Mouse (Mus musculus): ENCODE measurements at regions not wholly inside any gene's neighbourhood (a gene's known extent, or its start where the extent isn't known, plus 50 kb on each side); places are given as distances from the start of the nearest gene placed in this dataset.

DNA sequence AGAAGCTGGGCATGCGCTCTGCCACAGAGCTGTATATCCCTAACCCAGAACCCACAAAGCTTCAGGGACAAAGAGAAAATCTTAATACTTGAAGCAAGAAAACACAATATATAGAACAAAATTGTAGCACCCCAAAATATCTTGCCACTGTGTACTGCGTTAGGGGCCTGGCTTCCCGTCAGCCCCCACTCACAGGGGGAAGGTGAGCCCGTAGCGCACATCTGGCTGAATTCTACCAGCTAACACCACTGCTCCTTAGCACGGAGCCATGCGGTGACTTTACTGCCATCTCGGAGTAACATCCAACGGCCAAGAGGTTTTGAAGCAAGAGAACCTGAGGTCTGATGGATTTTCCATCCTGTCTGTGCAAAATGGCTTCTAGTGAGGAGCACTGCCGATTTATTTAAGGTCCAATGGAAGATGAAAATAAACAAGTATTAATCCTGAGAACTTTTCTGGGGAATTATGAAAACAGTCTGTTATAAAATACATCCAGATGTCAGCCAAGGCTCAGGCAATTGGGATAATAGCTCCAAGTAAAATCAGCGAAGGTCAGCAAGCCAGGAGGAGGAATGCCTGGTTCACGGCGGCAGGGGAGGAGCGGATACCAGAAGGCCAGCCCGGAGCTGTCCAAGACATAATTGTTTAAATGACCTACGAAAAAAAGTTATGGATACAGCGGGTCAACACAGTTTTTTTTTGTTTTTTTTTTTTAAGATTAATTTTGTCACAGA lies 170.0 kb upstream of the Zfp637 start:
- no peak overlapping the region for H3K27ac ChIP-seq
- H3K4me3 ChIP-seq (ENCODE audit: inconsistent target) = no peak overlapping the region
- WGBS (ENCODE audit: missing documents) = 96% methylated on average over 17 of the region's 17 CpGs
- no peaks in the 10 kb centered on the region for H3K36me3 ChIP-seq (ENCODE audit: inconsistent target)
- H3K79me2 ChIP-seq (ENCODE audit: inconsistent target) = no peaks in the 10 kb centered on the region

DNA sequence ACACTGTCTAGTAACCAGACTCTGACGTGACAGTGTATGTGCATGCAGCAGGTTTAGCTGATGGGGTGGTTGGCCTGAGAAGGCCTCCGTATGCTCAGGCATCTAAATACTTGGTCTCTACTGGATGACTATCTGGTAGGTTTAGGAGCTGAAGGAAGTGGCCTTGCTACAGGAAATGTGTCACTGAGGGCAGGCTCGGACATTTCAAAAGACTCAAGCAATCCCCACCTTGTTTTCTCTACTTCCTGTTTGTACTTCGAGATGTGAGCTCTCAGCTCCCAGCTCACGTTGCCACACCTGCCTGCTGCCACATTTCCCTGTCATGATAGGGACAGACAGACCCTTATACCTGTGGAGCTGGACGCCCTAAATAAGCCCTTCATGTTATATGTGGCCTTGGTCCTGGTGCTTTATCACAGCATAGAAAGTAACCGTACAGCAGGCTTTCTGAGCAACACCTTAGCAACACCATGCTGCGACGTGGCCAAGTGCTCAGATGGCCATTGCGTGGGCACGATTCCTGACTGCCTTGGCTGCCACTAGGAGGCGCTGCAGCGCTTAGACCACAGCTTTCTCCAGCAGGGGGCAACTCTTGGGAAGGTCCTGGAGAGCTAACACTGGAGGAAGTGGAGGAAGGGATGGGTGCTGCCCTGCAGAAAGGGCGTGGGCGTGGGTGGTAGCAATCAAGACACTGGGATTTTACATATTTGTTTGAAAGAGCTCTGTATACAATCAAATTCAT lies 165.8 kb upstream of the Zfp637 start:
- no peak overlapping the region for H3K27ac ChIP-seq
- no peaks in the 10 kb centered on the region for H3K79me2 ChIP-seq (ENCODE audit: inconsistent target)
- 41% methylated on average over 15 of the region's 15 CpGs for WGBS (ENCODE audit: missing documents)
- no peaks in the 10 kb centered on the region for H3K36me3 ChIP-seq (ENCODE audit: inconsistent target)
- no peak overlapping the region for H3K4me3 ChIP-seq (ENCODE audit: inconsistent target)

DNA sequence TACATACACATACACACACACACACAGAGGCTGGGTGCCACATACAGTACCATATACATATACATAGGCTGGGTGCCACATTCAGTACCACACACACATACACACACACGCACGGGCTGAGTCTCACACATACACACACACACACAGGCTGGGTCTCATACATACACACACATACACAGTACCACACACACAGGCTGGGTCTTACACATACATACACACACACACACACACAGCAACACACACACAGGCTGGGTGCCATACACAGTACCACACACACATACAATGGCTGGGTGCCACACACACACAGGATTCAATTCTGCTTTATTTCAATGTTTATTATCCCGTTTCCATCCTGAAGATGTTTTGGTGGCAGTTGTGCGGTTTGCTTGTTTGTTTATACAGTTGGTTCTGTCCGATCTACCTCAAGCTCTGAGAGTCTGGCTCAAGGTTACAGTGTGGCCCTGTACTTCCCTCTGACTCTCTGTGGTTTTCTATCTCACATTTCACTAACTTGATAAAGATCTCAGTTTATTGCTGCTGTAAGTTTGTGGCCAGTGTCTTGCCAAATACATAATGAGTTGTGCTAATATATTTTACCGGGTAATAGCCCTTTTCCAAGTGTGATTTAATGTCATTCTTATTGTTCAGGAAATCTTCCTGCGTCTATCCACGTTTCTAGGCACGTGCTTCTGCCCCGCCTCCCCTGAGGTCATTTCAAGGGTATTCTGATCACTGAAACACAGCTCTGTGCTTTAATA lies 164.7 kb upstream of the Zfp637 start:
- Histone ChIP-seq H3K79me2 (ENCODE audit: inconsistent target) (no peaks in the 10 kb centered on the region), H3K27ac (no peak overlapping the region), H3K4me3 (ENCODE audit: inconsistent target) (no peak overlapping the region), H3K36me3 (ENCODE audit: inconsistent target) (no peaks in the 10 kb centered on the region)
- 25% methylated on average over 10 of the region's 10 CpGs for WGBS (ENCODE audit: missing documents)

DNA sequence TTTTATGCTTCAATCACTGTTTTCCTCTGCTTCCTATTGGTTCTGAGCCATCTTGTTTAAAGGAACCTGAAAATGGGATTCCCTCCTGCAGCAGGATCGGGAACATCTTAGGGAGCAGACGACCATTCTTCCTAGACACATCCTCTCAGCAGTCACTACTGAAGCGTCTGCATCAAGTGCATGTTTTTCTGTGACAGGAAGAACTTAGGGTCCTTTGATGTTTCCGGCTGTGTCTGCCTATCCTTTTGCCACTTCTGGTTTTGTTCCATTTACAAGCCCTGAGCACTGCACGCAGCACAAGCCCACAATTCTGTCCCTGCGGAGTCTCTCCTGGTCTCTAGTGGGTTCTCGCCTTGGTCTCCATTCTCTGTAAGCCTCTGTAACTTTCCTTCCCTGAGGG lies 163.9 kb upstream of the Zfp637 start:
- H3K36me3 ChIP-seq (ENCODE audit: inconsistent target) = no peaks in the 10 kb centered on the region
- no peak overlapping the region for H3K27ac ChIP-seq
- H3K4me3 ChIP-seq (ENCODE audit: inconsistent target) = no peak overlapping the region
- WGBS (ENCODE audit: missing documents) = 17% methylated on average over 7 of the region's 7 CpGs
- H3K79me2 ChIP-seq (ENCODE audit: inconsistent target) = no peaks in the 10 kb centered on the region

DNA sequence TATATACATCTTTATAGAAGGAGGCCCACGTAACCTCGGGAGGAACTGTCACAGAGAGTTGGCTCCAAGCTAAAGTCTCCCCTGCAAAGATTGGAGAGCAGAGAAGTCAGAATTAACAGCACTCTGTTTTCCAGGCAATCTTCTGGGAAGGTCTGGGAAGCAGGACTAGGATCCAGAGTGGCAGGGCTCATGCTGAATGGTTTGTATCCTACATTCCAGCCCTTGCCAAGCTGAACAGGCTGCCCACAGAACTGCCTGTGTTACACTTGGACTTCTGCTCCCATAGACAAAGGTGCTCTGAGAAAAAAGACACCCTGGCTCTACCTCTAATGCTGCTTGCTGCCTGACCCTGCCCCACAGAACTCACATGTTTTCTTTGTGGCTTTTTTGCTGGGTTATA lies 163.2 kb upstream of the Zfp637 start:
- Histone ChIP-seq H3K79me2 (ENCODE audit: inconsistent target) (no peaks in the 10 kb centered on the region), H3K36me3 (ENCODE audit: inconsistent target) (no peaks in the 10 kb centered on the region), H3K4me3 (ENCODE audit: inconsistent target) (no peak overlapping the region), H3K27ac (no peak overlapping the region)
- 82% methylated on average over 2 of the region's 2 CpGs for WGBS (ENCODE audit: missing documents)

DNA sequence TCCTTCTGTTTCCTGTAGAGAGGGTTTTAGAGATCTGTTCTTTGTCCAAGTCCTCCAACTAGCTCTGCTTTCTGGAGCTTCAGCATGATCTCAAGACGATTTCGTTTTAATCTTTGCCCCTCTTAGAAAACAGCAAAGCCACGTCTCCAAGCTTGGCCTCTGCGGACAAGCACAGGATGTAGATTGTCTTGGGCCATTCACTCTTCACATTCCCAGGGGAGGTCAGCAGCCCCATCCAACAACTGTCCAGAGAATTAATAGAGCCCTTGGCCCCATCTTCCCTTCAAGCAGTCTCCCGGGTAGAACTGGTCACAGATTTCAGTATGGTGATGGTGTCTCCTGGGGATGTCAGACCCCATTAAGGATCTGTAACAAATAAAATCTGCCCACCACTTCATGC lies 162.7 kb upstream of the Zfp637 start:
- H3K36me3 ChIP-seq (ENCODE audit: inconsistent target) = no peaks in the 10 kb centered on the region
- H3K4me3 ChIP-seq (ENCODE audit: inconsistent target) = no peak overlapping the region
- 86% methylated on average over 5 of the region's 5 CpGs for WGBS (ENCODE audit: missing documents)
- no peak overlapping the region for H3K27ac ChIP-seq
- no peaks in the 10 kb centered on the region for H3K79me2 ChIP-seq (ENCODE audit: inconsistent target)

DNA sequence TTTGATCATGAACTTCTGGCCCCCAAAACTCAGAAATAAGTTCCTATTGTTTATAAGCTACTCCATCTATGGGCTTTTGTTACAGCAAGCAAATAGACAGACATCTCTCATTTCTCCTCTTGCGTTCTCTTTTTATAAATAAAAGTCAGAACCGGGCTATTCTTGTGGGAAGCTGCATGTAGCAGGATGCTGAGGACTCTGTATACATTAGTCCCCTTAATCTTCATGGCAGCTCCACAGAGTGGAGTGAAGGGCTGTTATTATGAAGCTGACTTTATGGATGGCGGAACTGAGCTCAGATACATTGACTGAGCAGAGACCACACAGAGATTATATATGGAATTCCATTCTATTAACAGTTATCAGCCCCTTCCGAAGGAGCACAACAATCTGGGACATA lies 162.1 kb upstream of the Zfp637 start:
- Histone ChIP-seq H3K4me3 (ENCODE audit: inconsistent target) (no peak overlapping the region), H3K27ac (no peak overlapping the region)
- 87% methylated on average over 4 of the region's 4 CpGs for WGBS (ENCODE audit: missing documents)

DNA sequence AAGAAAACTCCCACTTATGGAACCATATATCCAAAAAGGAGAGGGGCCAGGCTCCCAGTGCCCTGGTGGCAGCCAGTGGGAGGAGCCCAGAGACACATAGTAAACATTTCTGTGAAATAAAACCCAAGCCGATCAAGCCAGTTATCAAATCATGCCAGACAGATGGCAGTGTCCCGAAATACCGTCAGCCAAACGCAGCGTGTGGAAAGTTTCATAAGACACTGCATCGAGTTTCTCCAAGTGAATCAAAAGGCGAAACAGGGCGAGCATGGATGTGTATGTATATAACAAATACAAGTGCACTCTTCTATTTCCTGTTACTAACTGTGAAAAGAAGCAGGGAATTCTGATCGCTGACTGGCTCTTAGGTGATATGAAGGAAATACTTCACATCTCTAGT lies 154.8 kb upstream of the Zfp637 start:
- no peak overlapping the region for H3K27ac ChIP-seq
- no peaks in the 10 kb centered on the region for H3K79me2 ChIP-seq (ENCODE audit: inconsistent target)
- no peak overlapping the region for H3K4me3 ChIP-seq (ENCODE audit: inconsistent target)
- WGBS (ENCODE audit: missing documents) = 95% methylated on average over 9 of the region's 9 CpGs
- no peaks in the 10 kb centered on the region for H3K36me3 ChIP-seq (ENCODE audit: inconsistent target)

More for the DNA sequence above, 162.1 kb upstream of the Zfp637 start:
- H3K79me2 ChIP-seq (ENCODE audit: inconsistent target) = no peaks in the 10 kb centered on the region
- no peaks in the 10 kb centered on the region for H3K36me3 ChIP-seq (ENCODE audit: inconsistent target)

DNA sequence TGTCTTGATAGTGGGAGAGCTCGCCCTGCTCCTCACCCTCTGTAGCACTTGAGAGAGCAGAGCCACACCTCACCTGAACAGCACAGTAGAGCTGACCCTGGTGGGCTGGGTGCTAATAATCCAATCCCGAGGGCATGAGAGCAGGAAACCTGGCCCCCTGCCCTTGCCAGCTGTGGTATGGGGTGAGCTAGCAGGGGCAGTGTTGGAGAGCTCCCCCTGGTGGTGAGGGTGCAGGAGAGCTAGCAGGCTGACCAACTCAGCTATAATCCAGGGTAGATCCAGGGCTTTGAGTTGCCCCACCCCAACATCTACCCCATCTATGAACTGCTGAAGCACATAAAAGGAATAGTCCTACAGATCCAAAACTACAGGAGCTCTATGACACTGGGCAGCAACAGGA lies 153.9 kb upstream of the Zfp637 start:
- 90% methylated on average over 1 of the region's 2 CpGs for WGBS (ENCODE audit: missing documents)

DNA sequence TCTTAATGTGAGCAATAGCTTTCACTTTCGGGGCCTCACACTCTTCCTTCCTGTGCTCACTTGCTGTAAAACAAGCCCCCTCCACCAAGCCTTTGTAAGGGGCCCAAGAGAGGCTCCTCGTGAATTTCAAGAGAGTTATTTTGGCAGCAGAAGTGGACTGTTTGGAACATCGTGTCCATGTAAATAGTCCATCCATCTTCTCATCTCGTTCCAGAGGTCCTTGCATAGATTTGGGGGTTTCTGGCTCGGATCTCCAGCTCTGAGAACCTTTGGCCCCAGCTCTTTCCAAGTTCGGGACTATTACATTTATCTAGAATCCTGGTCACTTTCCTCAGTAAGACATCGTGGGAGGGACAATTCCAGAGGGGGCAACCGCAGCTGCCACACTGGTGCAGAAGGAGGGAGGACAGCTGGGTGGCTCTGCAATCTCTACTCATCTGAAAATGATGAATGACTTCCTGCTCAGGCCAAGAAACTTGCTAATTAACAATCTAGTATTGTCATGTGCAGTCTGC lies 152.3 kb upstream of the Zfp637 start:
- H3K27ac ChIP-seq = no peak overlapping the region
- no peak overlapping the region for H3K4me3 ChIP-seq (ENCODE audit: inconsistent target)
- H3K36me3 ChIP-seq (ENCODE audit: inconsistent target) = no peaks in the 10 kb centered on the region
- H3K79me2 ChIP-seq (ENCODE audit: inconsistent target) = no peaks in the 10 kb centered on the region
- WGBS (ENCODE audit: missing documents) = 43% methylated on average over 8 of the region's 8 CpGs

More for the DNA sequence above, 153.9 kb upstream of the Zfp637 start:
- Histone ChIP-seq H3K27ac (no peak overlapping the region), H3K36me3 (ENCODE audit: inconsistent target) (no peaks in the 10 kb centered on the region), H3K4me3 (ENCODE audit: inconsistent target) (no peak overlapping the region), H3K79me2 (ENCODE audit: inconsistent target) (no peaks in the 10 kb centered on the region)

DNA sequence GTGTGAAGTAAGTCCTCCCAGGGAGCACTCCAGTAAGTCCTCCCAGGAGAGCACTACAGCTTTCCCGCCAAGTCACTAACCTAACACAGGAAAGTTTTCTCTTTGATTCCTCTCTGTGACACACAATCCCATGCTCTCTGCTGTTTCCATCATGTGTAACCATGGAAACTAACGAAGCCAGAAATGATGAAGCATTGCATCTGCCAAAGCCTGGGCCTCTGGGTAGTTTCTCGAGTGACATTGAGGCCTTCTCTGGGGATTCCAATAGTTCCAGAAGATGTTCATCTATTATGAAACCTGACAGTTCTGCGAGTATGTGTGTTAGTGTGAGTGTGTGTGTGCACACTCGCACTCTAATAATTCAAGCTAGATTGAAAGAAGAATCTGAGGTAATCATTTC lies 140.7 kb upstream of the Zfp637 start:
- WGBS (ENCODE audit: missing documents) = 93% methylated on average over 5 of the region's 5 CpGs
- no peak overlapping the region for H3K27ac ChIP-seq
- no peak overlapping the region for H3K4me3 ChIP-seq (ENCODE audit: inconsistent target)
- H3K36me3 ChIP-seq (ENCODE audit: inconsistent target) = no peaks in the 10 kb centered on the region
- no peaks in the 10 kb centered on the region for H3K79me2 ChIP-seq (ENCODE audit: inconsistent target)

DNA sequence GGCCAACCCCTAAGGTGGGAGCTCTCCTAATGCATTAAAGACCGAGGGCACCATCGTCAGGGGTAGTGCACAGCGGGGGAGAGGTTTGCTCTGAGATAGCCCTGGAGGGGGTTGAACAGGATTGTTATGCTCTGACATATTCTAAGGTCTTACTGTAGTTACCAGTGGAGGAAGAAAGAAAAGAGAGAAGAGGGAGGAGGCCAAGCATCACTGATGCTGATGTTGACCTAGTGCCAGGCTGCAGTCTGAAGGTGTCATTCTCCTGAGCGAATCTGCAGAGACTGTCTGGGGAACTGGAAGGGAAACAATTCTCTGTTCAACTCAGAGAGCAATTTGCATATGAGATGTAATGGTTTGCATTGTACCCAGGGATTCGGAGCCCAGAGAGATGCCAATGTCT lies 139.4 kb upstream of the Zfp637 start:
- Histone ChIP-seq H3K79me2 (ENCODE audit: inconsistent target) (no peaks in the 10 kb centered on the region), H3K36me3 (ENCODE audit: inconsistent target) (no peaks in the 10 kb centered on the region), H3K4me3 (ENCODE audit: inconsistent target) (no peak overlapping the region), H3K27ac (no peak overlapping the region)
- WGBS (ENCODE audit: missing documents) = 100% methylated on average over 5 of the region's 5 CpGs

DNA sequence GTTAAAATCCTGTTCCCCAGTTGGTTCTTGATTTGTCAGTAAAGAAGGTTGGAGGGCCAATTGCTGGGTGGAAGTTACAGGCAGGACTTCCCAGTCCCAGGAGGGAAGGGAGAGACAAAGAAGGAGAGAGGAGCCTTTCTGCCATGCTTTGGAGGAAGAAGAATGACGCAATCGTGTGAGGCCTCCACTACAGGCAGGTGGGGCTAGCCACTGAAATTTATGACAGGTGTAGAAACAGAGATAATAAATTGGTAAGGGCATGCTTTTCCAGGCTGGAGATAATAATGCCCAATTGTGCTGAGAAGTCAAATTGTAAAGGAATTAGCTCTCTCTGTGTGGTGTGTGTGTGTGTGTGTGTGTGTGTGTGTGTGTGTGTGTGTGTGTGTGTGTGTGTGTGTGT lies 135.0 kb upstream of the Zfp637 start:
- WGBS (ENCODE audit: missing documents) = 39% methylated on average over 2 of the region's 2 CpGs
- H3K36me3 ChIP-seq (ENCODE audit: inconsistent target) = no peaks in the 10 kb centered on the region
- no peak overlapping the region for H3K4me3 ChIP-seq (ENCODE audit: inconsistent target)
- H3K79me2 ChIP-seq (ENCODE audit: inconsistent target) = no peaks in the 10 kb centered on the region
- H3K27ac ChIP-seq = no peak overlapping the region

DNA sequence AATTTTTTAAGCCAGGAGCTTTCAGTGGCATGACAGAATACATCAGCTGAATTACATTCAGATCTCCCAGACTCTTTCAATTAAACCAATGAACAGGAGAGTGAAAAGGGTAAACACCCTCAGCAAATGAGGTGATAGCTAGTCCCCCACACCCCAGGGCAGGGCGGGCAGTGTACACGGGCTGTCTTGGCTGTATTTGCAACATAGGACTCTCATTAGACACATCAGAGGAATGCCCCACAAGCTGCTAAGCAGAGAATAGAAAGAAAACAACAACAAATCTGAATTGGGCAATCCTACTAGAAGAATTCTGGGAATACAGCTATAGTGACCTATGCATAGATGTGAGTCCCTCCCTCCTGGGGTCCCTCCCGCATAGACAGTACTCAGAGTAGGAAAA lies 131.8 kb upstream of the Zfp637 start:
- Histone ChIP-seq H3K27ac (no peak overlapping the region), H3K36me3 (ENCODE audit: inconsistent target) (no peaks in the 10 kb centered on the region), H3K4me3 (ENCODE audit: inconsistent target) (no peak overlapping the region), H3K79me2 (ENCODE audit: inconsistent target) (no peaks in the 10 kb centered on the region)
- 86% methylated on average over 3 of the region's 3 CpGs for WGBS (ENCODE audit: missing documents)
